Mouse (Mus musculus) mouse trophoblast stem cell (cell line): Measurements from ENCODE around the gene Olfr510.
"Not testable (repeated sequence)": the region's sequence is repeated elsewhere in the genome, so short reads cannot be mapped to it uniquely, and the experiment has no call there.

Source experiments
- in situ Hi-C, 2 experiments: fragments of 300-500 bp; cut with MseI, MboI; formaldehyde crosslinking; loops; 2 replicates in 1 of 2; 3 replicates in 1 of 2; pipeline ENCODE4 v1.15.1; 2025

Olfr510 gene

GRCm38 (mm10) chr7:108666118-108666517, at the start of gene Olfr510:
Gene Olfr510, plus strand, starts transcription at chr7:108666418.
- in situ Hi-C loops: no loop called here

GRCm38 (mm10) chr7:108616781-108617180, 49.4 kb upstream of the Olfr510 start:
- in situ Hi-C loops: not testable (repeated sequence)

GRCm38 (mm10) chr7:108621514-108621913, 44.7 kb upstream of the Olfr510 start, which contains the start of gene Olfr507:
Gene Olfr507, plus strand, starts transcription at chr7:108621814.
- in situ Hi-C loops: no loop called here

- in situ Hi-C loops: no loop called here
Measured at GRCm38 (mm10) chr7:108629694-108630093, 36.5 kb upstream of the Olfr510 start, which contains the start of gene Olfr508. Gene Olfr508, plus strand, starts transcription at chr7:108629994.

- in situ Hi-C loops: no loop called here
Measured at GRCm38 (mm10) chr7:108651806-108652205, 14.4 kb upstream of the Olfr510 start, which contains the start of gene Olfr509. Gene Olfr509, minus strand, starts transcription at chr7:108651906.

- in situ Hi-C loops: no loop called here
Measured at GRCm38 (mm10) chr7:108662419-108662818, 3.8 kb upstream of the Olfr510 start.

GRCm38 (mm10) chr7:108671058-108671457, 4.8 kb downstream of the Olfr510 start:
- in situ Hi-C loops: no loop called here

- in situ Hi-C loops: no loop called here
Measured at GRCm38 (mm10) chr7:108678886-108679285, 12.7 kb downstream of the Olfr510 start.

- in situ Hi-C loops: no loop called here
Measured at GRCm38 (mm10) chr7:108713020-108713419, 46.8 kb downstream of the Olfr510 start, which contains the start of gene Olfr512. Gene Olfr512, plus strand, starts transcription at chr7:108713320.
